Comparison of ENCODE assay signal across 9 mouse cellular contexts in genomic region chr2:30203439-30203838, GRCm38 (mm10). TPM values are rescaled to one million over a fixed set of nuclear protein-coding genes. Genes with fewer than 3 reads are reported as not detected.
A peak's percentile ranks its signal among the peaks of the same experiment; 100 is the strongest.
DNase-seq lines count a peak whose midpoint lies in the region; ATAC-seq and TF ChIP-seq lines count a peak whose summit lies in the region.
"Had no signal": no experiment of that assay in that cellular context is flagged by ENCODE, and none has a peak within 500 bp of the region (broad histone marks: within the 10 kb centered on the region; RNA-seq: fewer than 3 reads in every experiment).

No protein-coding gene starts in this region.

- H3K9me3 ChIP-seq in midbrain, postnatal 0 days (ENCODE audit: low read length), result no peaks in the 10 kb centered on the region
- no peaks in the 10 kb centered on the region for H3K9me3 ChIP-seq in midbrain, embryonic 10.5 days (replicated peaks)
- H3K9me3 ChIP-seq: hindbrain, embryonic 15.5 days had no signal

- no peak for ATAC-seq in midbrain, postnatal 0 days (ENCODE audit: low FRiP score)
- no peak for ATAC-seq in inflammation-experienced regulatory T-cells, adult 6 months

- H3K4me3 ChIP-seq in midbrain, postnatal 0 days (ENCODE audit: low read depth, low read length), result no peak overlapping the region
- H3K4me3 ChIP-seq in midbrain, embryonic 10.5 days, result no peak overlapping the region
- H3K4me3 ChIP-seq: hindbrain, embryonic 15.5 days had no signal

- no peak overlapping the region for H3K9ac ChIP-seq in midbrain, postnatal 0 days (replicated peaks; ENCODE audit: low read length, poor library complexity, severe bottlenecking)
- H3K9ac ChIP-seq: hindbrain, embryonic 15.5 days had no signal

- no peak overlapping the region for H3K4me2 ChIP-seq in midbrain, postnatal 0 days (ENCODE audit: low read depth, low read length, poor library complexity, severe bottlenecking)
- H3K4me2 ChIP-seq: hindbrain, embryonic 15.5 days had no signal

- no peaks in the 10 kb centered on the region for H3K36me3 ChIP-seq in midbrain, postnatal 0 days (ENCODE audit: insufficient read depth, low read length)
- H3K36me3 ChIP-seq in midbrain, embryonic 10.5 days, result no peaks in the 10 kb centered on the region
- H3K36me3 ChIP-seq: hindbrain, embryonic 15.5 days had no signal

- intact Hi-C loops in left cerebral cortex, postnatal 36 days (cut with DNase I), result no loop called here

- H3K27me3 ChIP-seq in midbrain, postnatal 0 days (ENCODE audit: insufficient read depth, low read length), result no peaks in the 10 kb centered on the region
- no peaks in the 10 kb centered on the region for H3K27me3 ChIP-seq in midbrain, embryonic 10.5 days (ENCODE audit: low read depth, poor library complexity, severe bottlenecking)
- H3K27me3 ChIP-seq: hindbrain, embryonic 15.5 days had no signal

- peak; percentile 57 for TF ChIP-seq CTCF in midbrain, postnatal 0 days (IDR thresholded peaks at IDR 0.05)

- H3K27ac ChIP-seq in midbrain, postnatal 0 days (ENCODE audit: low read depth, low read length), result no peak overlapping the region
- H3K27ac ChIP-seq in midbrain, embryonic 10.5 days (replicated peaks), result no peak overlapping the region
- H3K27ac ChIP-seq: hindbrain, embryonic 15.5 days had no signal

- H3K4me1 ChIP-seq in midbrain, postnatal 0 days (ENCODE audit: insufficient read depth, low read length), result peaks cover 12% of the 10 kb centered on the region
- H3K4me1 ChIP-seq in midbrain, embryonic 10.5 days, result peaks cover 19% of the 10 kb centered on the region

- 79% methylated on average over 7 of the region's 7 CpGs for WGBS in midbrain, postnatal 0 days
- 70% methylated on average over 7 of the region's 7 CpGs for WGBS in midbrain, embryonic 10.5 days

- DNase-seq in cerebellum, adult 8-10 months, result peak; percentile 27
- DNase-seq in cerebellum, adult 9-11 months, result no peak
- DNase-seq in midbrain, postnatal 0 days (ENCODE audit: low spot score), result no peak
- DNase-seq in midbrain, embryonic 10.5 days (ENCODE audit: low spot score), result no peak
- peak; percentile 33 to 41 for DNase-seq in kidney, postnatal 4 days
- peak; percentile 14 to 40 for DNase-seq in thymus, postnatal 10 days (ENCODE audit: low spot score in 2 of 2)
- DNase-seq in left cerebral cortex, postnatal 36 days (ENCODE audit: low spot score in 2 of 2), result no peak

RNA-seq across cellular contexts. Expression of gene Kyat1, which starts 2.2 kb away (rescaled TPM):
- 21.9 and 26.4 TPM in 2 replicates for total RNA-seq in midbrain, postnatal 0 days (2014; rRNA removed)
- 16.4 and 17.9 TPM in 2 replicates for polyA plus RNA-seq in midbrain, postnatal 0 days (2015; fragmentation: Nextera tagmentation; extraction: Ambion mirVana)
- 8.3 and 10.6 TPM in 2 replicates for polyA plus RNA-seq in midbrain, embryonic 10.5 days (2016; fragmentation: Nextera tagmentation; extraction: Ambion mirVana)
- polyA plus RNA-seq in inflammation-experienced regulatory T-cells, adult 6 months (2017; shearing (Covaris generic)), result 1 to 10 TPM; 6.0 to 8.8 (median 8.2) TPM
- 10 to 100 TPM; 14.2 to 15.4 TPM for total RNA-seq in left cerebral cortex, postnatal 36 days (2021)

RNA-seq across cellular contexts. Expression of gene Spout1, which starts 25.2 kb away (rescaled TPM):
- 38.4 and 47.6 TPM in 2 replicates for total RNA-seq in midbrain, postnatal 0 days (2014; rRNA removed)
- polyA plus RNA-seq in midbrain, postnatal 0 days (2015; fragmentation: Nextera tagmentation; extraction: Ambion mirVana), result 55.9 and 60.8 TPM in 2 replicates
- 88.5 and 89.0 TPM in 2 replicates for polyA plus RNA-seq in midbrain, embryonic 10.5 days (2016; fragmentation: Nextera tagmentation; extraction: Ambion mirVana)
- polyA plus RNA-seq in inflammation-experienced regulatory T-cells, adult 6 months (2017; shearing (Covaris generic)), result 10 to 100 TPM; 22.8 to 37.1 (median 34.9) TPM
- total RNA-seq in left cerebral cortex, postnatal 36 days (2021), result 10 to 100 TPM; 36.8 to 37.4 TPM

RNA-seq across cellular contexts. Expression of gene Endog, which starts 32.1 kb away (rescaled TPM):
- 43.7 and 51.3 TPM in 2 replicates for total RNA-seq in midbrain, postnatal 0 days (2014; rRNA removed)
- polyA plus RNA-seq in midbrain, postnatal 0 days (2015; fragmentation: Nextera tagmentation; extraction: Ambion mirVana), result 38.9 and 42.2 TPM in 2 replicates
- polyA plus RNA-seq in midbrain, embryonic 10.5 days (2016; fragmentation: Nextera tagmentation; extraction: Ambion mirVana), result 16.9 and 18.6 TPM in 2 replicates
- polyA plus RNA-seq in inflammation-experienced regulatory T-cells, adult 6 months (2017; shearing (Covaris generic)), result 1 to 10 TPM; 1.5 to 3.4 (median 3.4) TPM
- 10 to 100 TPM; 19.3 to 25.0 TPM for total RNA-seq in left cerebral cortex, postnatal 36 days (2021)

RNA-seq across cellular contexts. Expression of gene Lrrc8a, which starts 34.1 kb away (rescaled TPM):
- total RNA-seq in midbrain, postnatal 0 days (2014; rRNA removed), result 52.5 and 65.4 TPM in 2 replicates
- 55.3 and 56.0 TPM in 2 replicates for polyA plus RNA-seq in midbrain, postnatal 0 days (2015; fragmentation: Nextera tagmentation; extraction: Ambion mirVana)
- 40.8 and 43.7 TPM in 2 replicates for polyA plus RNA-seq in midbrain, embryonic 10.5 days (2016; fragmentation: Nextera tagmentation; extraction: Ambion mirVana)
- polyA plus RNA-seq in inflammation-experienced regulatory T-cells, adult 6 months (2017; shearing (Covaris generic)), result 10 to 100 TPM; 25.6 to 36.7 (median 33.1) TPM
- 10 to 100 TPM; 59.6 to 62.3 TPM for total RNA-seq in left cerebral cortex, postnatal 36 days (2021)

RNA-seq across cellular contexts. Expression of gene Gm28035, which starts 36.9 kb away (rescaled TPM):
- 3.4 and 6.0 TPM in 2 replicates for total RNA-seq in midbrain, postnatal 0 days (2014; rRNA removed)
- 0.09 and 0.11 TPM in 2 replicates for polyA plus RNA-seq in midbrain, postnatal 0 days (2015; fragmentation: Nextera tagmentation; extraction: Ambion mirVana)
- 0.10 TPM in 2 replicates for polyA plus RNA-seq in midbrain, embryonic 10.5 days (2016; fragmentation: Nextera tagmentation; extraction: Ambion mirVana)
- polyA plus RNA-seq in inflammation-experienced regulatory T-cells, adult 6 months (2017; shearing (Covaris generic)), result under 1 TPM in 2 of 3 experiments, not detected in 1; 0.16 to 0.17 TPM
- total RNA-seq in left cerebral cortex, postnatal 36 days (2021), result 10 to 100 TPM in 1 of 2 experiments, 1 to 10 TPM in 1; 7.8 to 13.6 TPM

Comparison
In these comparisons a context has a peak if more than half of its experiments do, and no peak if none do; other contexts are left out.
1. DNase-seq: peak in cerebellum, adult 8-10 months (single experiment), kidney, postnatal 4 days (2 of 2) and thymus, postnatal 10 days (2 of 2); none in cerebellum, adult 9-11 months (single experiment), midbrain, postnatal 0 days (single experiment), midbrain, embryonic 10.5 days (single experiment) and left cerebral cortex, postnatal 36 days (0 of 2).